Mouse (Mus musculus) liver (tissue): ENCODE data around the gene Olfr639.
"Not testable (repeated sequence)": the region's sequence is repeated elsewhere in the genome, so short reads cannot be mapped to it uniquely, and the experiment has no call there.

Experiments
- DNase-seq: peaks from one replicate; pipeline ENCODE4 v3.0.0-alpha.2; 2020; ENCODE audit warnings: mixed read lengths

Gene Olfr639

DNA sequence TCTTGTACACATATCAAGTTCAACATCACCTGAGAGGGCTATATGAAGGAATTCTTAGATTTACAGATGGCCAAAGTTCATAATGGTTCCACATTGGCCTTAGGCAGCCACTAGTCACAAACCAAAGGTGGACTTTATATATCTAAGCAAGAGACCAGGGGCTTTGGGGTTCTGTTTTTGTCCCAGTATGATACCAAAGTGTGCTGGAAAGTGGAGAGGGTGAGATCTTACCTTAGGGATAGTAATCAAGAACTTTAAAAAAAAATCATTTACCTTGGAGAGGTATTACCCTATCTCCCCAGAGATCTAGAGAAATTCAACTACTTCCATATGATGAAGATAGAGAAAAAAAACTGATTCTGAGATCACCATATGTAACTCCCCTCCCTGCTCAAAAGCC, at the start of gene Olfr639:
TSS of gene Olfr639 (minus strand) at position 101 of the 400 bp plus-strand sequence.
- no peak for DNase-seq

DNA sequence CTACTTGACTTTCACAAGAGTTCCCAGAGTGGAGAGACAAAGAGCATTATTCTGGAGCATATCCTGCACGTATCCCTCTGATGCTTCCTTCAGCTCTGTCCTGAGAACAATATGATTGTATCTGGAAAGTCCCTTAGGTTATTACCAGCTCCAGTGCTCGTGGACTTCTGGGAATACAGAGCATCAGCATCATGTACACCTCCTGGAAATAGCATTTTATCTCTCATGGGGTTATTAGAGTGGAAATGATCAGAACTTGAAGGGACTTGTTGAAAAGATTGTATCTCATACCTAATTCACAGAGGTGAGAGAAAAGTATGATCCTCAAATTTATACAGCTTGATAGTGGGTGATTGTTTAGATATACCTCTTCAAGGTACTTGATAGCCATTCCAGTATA, 44.2 kb upstream of the Olfr639 start, which contains the start of gene 4930516K23Rik:
TSS of gene 4930516K23Rik (minus strand) at position 101 of the 400 bp plus-strand sequence.
- no peak for DNase-seq

DNA sequence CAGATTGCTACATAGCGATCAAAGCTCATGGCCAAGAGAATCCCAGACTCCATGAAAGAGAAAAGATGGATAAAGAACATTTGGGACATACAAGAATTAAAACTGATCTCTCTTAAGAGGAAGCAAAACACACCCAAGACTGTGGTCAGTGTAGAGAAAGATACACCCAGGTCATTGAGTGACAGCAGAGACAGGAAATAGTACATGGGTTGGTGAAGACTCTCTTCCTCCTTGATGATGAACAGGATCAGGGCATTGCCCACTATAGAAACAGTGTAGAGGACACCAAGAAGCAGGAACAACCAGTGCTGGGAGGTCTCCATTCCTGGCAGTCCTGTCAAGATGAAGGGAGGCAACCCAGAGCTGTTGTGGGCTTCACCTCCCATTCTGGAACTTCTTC, 42.1 kb upstream of the Olfr639 start:
- no peak for DNase-seq

- no peak for DNase-seq
These were observed 35.5 kb upstream of the Olfr639 start, which contains the start of gene Olfr642 for GRCm38 (mm10) chr7:104052566-104052965. Gene Olfr642 (minus strand): TSS chr7:104052666.

DNA sequence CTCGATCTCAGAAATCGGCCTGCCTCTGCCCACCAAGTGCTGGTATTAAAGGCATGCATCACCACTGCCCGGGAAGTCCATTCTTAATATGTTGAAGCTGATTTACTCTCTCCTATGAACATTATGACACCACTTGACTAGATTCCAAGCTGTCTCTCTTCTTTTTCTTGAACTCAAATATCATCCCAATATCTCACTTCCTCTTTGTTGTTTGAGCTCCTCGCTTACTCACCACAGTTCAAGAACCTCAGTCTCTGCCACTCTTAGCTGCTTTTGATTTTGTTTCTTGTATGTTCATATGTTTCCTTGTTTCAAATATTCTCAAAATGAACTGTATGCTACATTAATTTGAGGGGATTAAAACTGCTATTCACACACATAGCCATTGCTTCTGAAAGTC, 33.6 kb upstream of the Olfr639 start:
- no peak for DNase-seq

- no peak for DNase-seq
These were observed 18.0 kb upstream of the Olfr639 start, which contains the start of gene Olfr641 for GRCm38 (mm10) chr7:104035145-104035544. Gene Olfr641 (plus strand): TSS chr7:104035445.

DNA sequence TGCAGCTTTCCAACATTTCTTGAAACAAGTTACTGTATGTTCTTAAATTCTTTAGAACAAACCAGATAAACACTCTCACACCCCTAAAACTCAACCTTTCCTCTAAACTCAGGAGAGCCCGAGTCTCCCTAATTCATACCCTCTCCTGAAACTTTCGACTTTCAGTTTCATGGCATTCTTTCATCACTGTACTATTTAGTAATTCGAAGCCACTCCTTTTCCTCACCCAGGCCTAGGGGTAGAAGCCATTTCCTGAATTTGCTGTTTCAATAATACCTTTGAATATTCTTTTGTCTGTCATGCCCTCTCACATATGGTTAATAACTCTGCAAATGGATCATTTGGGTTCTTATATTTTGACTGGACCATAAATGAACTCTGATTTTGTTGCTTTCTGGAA, 9.9 kb upstream of the Olfr639 start:
- DNase-seq, result no peak

DNA sequence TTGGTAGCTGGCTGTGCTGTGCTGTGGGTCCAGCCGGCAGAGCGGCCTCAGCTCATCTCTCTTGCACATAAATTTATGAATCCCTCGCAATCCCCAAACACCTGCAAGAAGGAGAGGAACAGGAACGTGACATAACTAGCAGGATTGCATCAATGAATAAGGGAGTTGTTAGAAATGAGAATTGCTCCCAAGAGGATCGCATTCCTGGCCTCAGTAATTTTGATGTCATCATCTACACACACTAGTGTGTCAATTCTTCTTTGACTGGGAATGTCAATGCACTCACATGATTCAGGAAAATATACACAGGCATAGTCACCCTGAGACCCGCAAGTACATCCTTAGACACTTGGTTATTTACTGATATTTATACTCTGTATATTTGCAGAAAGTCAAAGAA, 8.4 kb upstream of the Olfr639 start, which contains the start of gene Olfr640:
TSS of gene Olfr640 (minus strand) at position 101 of the 400 bp plus-strand sequence.
- DNase-seq, result no peak

- DNase-seq, result no peak
These were observed 4.5 kb upstream of the Olfr639 start for GRCm38 (mm10) chr7:104021651-104022050.

- DNase-seq, result no peak
These were observed 1.9 kb upstream of the Olfr639 start for GRCm38 (mm10) chr7:104018953-104019352.

DNA sequence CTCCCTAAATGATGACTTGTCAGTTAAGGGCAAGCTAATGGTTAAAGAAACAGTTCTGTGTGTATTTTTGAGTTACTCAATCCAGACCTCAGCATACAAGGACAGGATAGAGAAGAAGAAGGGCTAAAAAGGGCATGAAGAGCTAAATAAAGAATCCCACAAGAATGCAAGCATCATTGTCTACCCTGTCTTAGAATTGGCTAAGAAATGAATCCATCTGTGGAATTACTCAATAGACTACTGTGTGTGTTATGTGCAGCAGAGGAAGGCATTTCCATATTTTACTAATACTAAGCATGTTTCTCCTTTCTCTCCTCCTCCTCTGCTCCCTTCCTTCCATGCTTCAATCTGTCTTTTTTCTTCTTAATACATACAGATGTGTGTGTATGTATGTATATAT, 18.0 kb downstream of the Olfr639 start:
- DNase-seq, result no peak

DNA sequence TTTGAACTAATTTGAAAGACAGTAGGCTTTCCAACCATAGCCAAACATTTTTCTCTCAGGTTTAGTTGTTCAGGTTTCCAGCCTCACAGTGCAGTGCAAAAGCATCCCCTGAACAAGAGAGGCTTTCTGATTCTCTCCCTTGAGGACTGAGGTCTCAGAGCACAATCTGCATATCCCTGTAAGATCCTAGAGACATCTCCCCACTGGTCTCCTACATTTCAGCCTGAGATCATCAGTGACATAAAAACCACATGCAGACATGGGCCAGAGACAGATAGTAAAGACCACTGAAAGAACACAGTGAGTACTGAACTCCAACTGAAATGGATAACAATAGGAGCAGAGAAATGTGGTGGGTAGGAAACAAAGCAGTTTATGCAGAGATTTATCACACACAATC, 18.7 kb downstream of the Olfr639 start, which contains the start of gene Olfr638:
TSS of gene Olfr638 (plus strand) at position 301 of the 400 bp plus-strand sequence.
- no peak for DNase-seq

DNA sequence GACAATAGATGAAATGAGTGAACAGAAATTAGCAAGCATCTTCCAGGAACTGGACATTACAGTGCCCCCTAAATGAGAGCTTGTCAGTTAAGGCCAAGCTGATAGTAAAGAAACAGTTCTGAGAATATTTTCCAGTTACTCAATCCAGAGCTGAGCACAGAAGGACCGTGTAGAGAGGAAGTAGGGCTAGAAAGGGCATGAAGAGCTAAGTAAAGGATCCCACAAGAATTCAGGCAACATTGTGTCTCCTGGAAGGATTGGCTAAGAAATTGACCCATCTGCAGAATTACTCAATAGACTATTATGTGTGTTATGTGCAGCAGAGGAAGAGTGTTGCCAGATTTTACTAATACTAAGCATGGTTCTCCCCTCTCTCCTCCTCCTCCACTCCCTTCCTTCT, 45.3 kb downstream of the Olfr639 start:
- no peak for DNase-seq

GRCm38 (mm10) chr7:103970852-103971251, 46.3 kb downstream of the Olfr639 start, which contains the start of gene Olfr635:
Gene Olfr635 (plus strand): TSS chr7:103971152.
- DNase-seq, result no peak

GRCm38 (mm10) chr7:103966873-103967272, 50.2 kb downstream of the Olfr639 start:
- DNase-seq, result not testable (repeated sequence)
